ENCODE assay signal across 8 mouse cellular contexts in the genomic region with DNA sequence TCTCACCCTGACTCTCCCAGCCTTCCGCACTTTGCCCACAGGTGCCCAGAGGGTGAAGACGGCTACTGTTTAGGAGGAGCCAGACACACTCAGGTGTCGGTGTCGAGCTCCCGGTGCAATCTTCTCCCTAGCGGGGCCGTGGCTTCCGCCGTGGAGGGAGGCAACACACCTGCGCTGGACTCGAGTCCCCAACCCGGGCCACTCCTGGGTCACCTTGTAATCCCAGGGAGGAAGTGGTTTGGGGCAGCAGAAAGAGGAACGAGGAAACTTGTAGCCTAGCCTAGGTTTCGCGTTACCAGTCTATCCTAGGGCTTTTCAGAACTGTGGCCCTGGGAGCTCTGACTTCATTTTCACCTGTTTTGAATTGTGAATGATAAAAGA. TPM values are rescaled to one million over a fixed set of nuclear protein-coding genes. Genes with fewer than 3 reads are reported as not detected.
DNase-seq lines count a peak whose midpoint lies in the region; ATAC-seq and TF ChIP-seq lines count a peak whose summit lies in the region.

No protein-coding gene starts in this region.

- no peaks in the 10 kb centered on the region; the same call in 1 of the 2 replicates for H3K27me3 ChIP-seq in thymus, adult 2 months (ENCODE audit: control insufficient read depth, insufficient read depth, low read length)
- H3K27me3 ChIP-seq in erythroblast, embryonic 14.5 days (ENCODE audit: control insufficient read depth), result peaks cover 47% of the 10 kb centered on the region

- WGBS in thymus, adult 2 months, result under 1% methylated on average over 15 of the region's 15 CpGs

- no peak for TF ChIP-seq POLR2A in thymus, adult 2 months (IDR thresholded peaks at IDR 0.05; ENCODE audit: control insufficient read depth, extremely low read depth, insufficient read depth, low read length, poor library complexity)

- no peaks in the 10 kb centered on the region for H3K36me3 ChIP-seq in thymus, adult 2 months (ENCODE audit: control insufficient read depth, insufficient read depth, low read length)
- no peaks in the 10 kb centered on the region for H3K36me3 ChIP-seq in erythroblast, embryonic 14.5 days (ENCODE audit: control insufficient read depth)

- no peak overlapping the region for H3K27ac ChIP-seq in thymus, adult 2 months (ENCODE audit: control insufficient read depth, insufficient read depth, low read length)

- no peak for TF ChIP-seq CTCF in thymus, adult 2 months (IDR thresholded peaks at IDR 0.05; ENCODE audit: borderline replicate concordance, control insufficient read depth, extremely low read depth, insufficient read depth, low read length, poor library complexity)

- no peaks in the 10 kb centered on the region for H3K9me3 ChIP-seq in erythroblast, embryonic 14.5 days (ENCODE audit: control insufficient read depth, low read length)

- DNase-seq in thymus, adult 2 months, result no peak
- DNase-seq in thymus, postnatal 25 days, result no peak
- DNase-seq in kidney, postnatal 25 days, result peak; percentile 40 to 71
- no peak for DNase-seq in ovary, adult 18-20 months (ENCODE audit: low spot score)
- DNase-seq in left cerebral cortex, postnatal 25 days (ENCODE audit: low spot score in 2 of 2), result no peak
- no peak for DNase-seq in left cerebral cortex, postnatal 14 days (ENCODE audit: low spot score in 2 of 2)

- peak overlapping the region; percentile 59 for H3K4me3 ChIP-seq in thymus, adult 2 months (ENCODE audit: control insufficient read depth, insufficient read depth, low read length)
- H3K4me3 ChIP-seq in erythroblast, embryonic 14.5 days (replicated peaks), result peak overlapping the region; percentile 66

- ATAC-seq in megakaryocyte progenitor cell, adult 5-6 weeks (replicated peaks; ENCODE audit: poor library complexity), result peak; percentile 20

- intact Hi-C loops in left cerebral cortex, postnatal 25 days (cut with DNase I), result loop anchor here (2.0 kb wide), 1 partner anchor 143 kb away; no protein-coding TSS in a partner anchor
- intact Hi-C loops in left cerebral cortex, postnatal 14 days (cut with DNase I), result no loop called here

- peaks cover 7% of the 10 kb centered on the region; the same call in 1 of the 2 replicates for H3K4me1 ChIP-seq in thymus, adult 2 months (replicated peaks; ENCODE audit: control insufficient read depth, insufficient read depth, low read length)
- H3K4me1 ChIP-seq in erythroblast, embryonic 14.5 days (ENCODE audit: control insufficient read depth), result peaks cover 21% of the 10 kb centered on the region

RNA-seq across cellular contexts. Expression of a gene that starts 0.5 kb away (rescaled TPM):
- polyA plus RNA-seq in thymus, adult 2 months (2012; rRNA removed), result 705 and 801 TPM in 2 replicates
- polyA plus RNA-seq in erythroblast, embryonic 14.5 days (2012), result 1.4 and 1.5 TPM in 2 replicates
- total RNA-seq in megakaryocyte progenitor cell, adult 5-6 weeks (2015), result 51.7 and 55.5 TPM in 2 replicates
- total RNA-seq in megakaryocyte progenitor cell, adult 5-6 weeks (2017), result 287 and 316 TPM in 2 replicates
- 1 to 10 TPM; 1.5 to 6.4 TPM for total RNA-seq in left cerebral cortex, postnatal 25 days (2021)
- 1 to 10 TPM; 2.5 to 4.7 TPM for total RNA-seq in left cerebral cortex, postnatal 14 days (2021)

RNA-seq across cellular contexts. Expression of a gene that starts 20.4 kb away (rescaled TPM):
- polyA plus RNA-seq in thymus, adult 2 months (2012; rRNA removed), result 74.7 and 76.7 TPM in 2 replicates
- 2.2 and 2.8 TPM in 2 replicates for polyA plus RNA-seq in erythroblast, embryonic 14.5 days (2012)
- total RNA-seq in megakaryocyte progenitor cell, adult 5-6 weeks (2015), result 53.6 and 69.7 TPM in 2 replicates
- total RNA-seq in megakaryocyte progenitor cell, adult 5-6 weeks (2017), result 29.5 and 32.1 TPM in 2 replicates
- 10 to 100 TPM; 29.1 to 35.1 TPM for total RNA-seq in left cerebral cortex, postnatal 25 days (2021)
- 10 to 100 TPM; 31.5 to 32.4 TPM for total RNA-seq in left cerebral cortex, postnatal 14 days (2021)

RNA-seq across cellular contexts. Expression of a gene that starts 20.6 kb away (rescaled TPM):
- polyA plus RNA-seq in thymus, adult 2 months (2012; rRNA removed), result 29.6 and 35.1 TPM in 2 replicates
- 0.81 and 1.2 TPM in 2 replicates for polyA plus RNA-seq in erythroblast, embryonic 14.5 days (2012)
- 52.4 and 54.5 TPM in 2 replicates for total RNA-seq in megakaryocyte progenitor cell, adult 5-6 weeks (2015)
- total RNA-seq in megakaryocyte progenitor cell, adult 5-6 weeks (2017), result 65.5 and 65.9 TPM in 2 replicates
- 10 to 100 TPM; 14.3 to 16.5 TPM for total RNA-seq in left cerebral cortex, postnatal 25 days (2021)
- 10 to 100 TPM; 16.7 to 18.7 TPM for total RNA-seq in left cerebral cortex, postnatal 14 days (2021)

RNA-seq across cellular contexts. Expression of a gene that starts 38.2 kb away (rescaled TPM):
- 0.10 and 0.35 TPM in 2 replicates for polyA plus RNA-seq in thymus, adult 2 months (2012; rRNA removed)
- not detected in 2 replicates for polyA plus RNA-seq in erythroblast, embryonic 14.5 days (2012)
- total RNA-seq in megakaryocyte progenitor cell, adult 5-6 weeks (2015), result 0.29 TPM in 1 of 2 replicates, not detected in the other
- not detected in 2 replicates for total RNA-seq in megakaryocyte progenitor cell, adult 5-6 weeks (2017)
- total RNA-seq in left cerebral cortex, postnatal 25 days (2021), result not detected
- total RNA-seq in left cerebral cortex, postnatal 14 days (2021), result not detected

Comparison
In these comparisons a context has a peak if more than half of its experiments do, and no peak if none do; other contexts are left out.
1. DNase-seq: peak in kidney, postnatal 25 days (2 of 2); none in thymus, adult 2 months (single experiment), thymus, postnatal 25 days (single experiment), ovary, adult 18-20 months (single experiment), left cerebral cortex, postnatal 25 days (0 of 2) and left cerebral cortex, postnatal 14 days (0 of 2).
2. RNA of a gene that starts 0.5 kb away (total RNA-seq): 51.7 to 316 TPM in megakaryocyte progenitor cell, adult 5-6 weeks; 1.5 to 6.4 TPM in left cerebral cortex, postnatal 25 days and 2.5 to 4.7 TPM in left cerebral cortex, postnatal 14 days; every median in the first group is over 4 times any median in the second.